Mouse (Mus musculus) stomach, postnatal 0 days (tissue): ENCODE data around the gene Hip1r. TPM values are rescaled to one million over a fixed set of nuclear protein-coding genes. Genes with fewer than 3 reads are reported as not detected.

ENCODE experiments used
- ATAC-seq: fragments of 200-750 bp; cut with Nextera tagmentation; 2 replicates; pipeline ENCODE4 v1.8.0; 2017; ENCODE audit not compliant: low FRiP score, low TSS enrichment
- DNase-seq: peaks from one replicate; pipeline ENCODE4 v3.0.0-alpha.2; 2016; ENCODE audit warnings: low spot score
- H3K27ac ChIP-seq: fragments of 300-500 bp; sonication (generic); replicated peaks from 2 replicates; pipeline ENCODE4 v1.5.1; 2014; ENCODE audit warnings: mild to moderate bottlenecking, control low read depth
- H3K27me3 ChIP-seq: fragments of 300-500 bp; sonication (generic); 2 replicates; pipeline ENCODE4 v1.6.1; 2014; ENCODE audit warnings: low read length; ENCODE audit not compliant: control insufficient read depth, insufficient read depth
- H3K36me3 ChIP-seq: fragments of 300-500 bp; sonication (generic); 2 replicates; pipeline ENCODE4 v1.6.1; 2014; ENCODE audit warnings: low read length, mixed read lengths; ENCODE audit not compliant: control insufficient read depth, insufficient read depth
- H3K4me1 ChIP-seq: fragments of 300-500 bp; sonication (generic); replicated peaks from 2 replicates; pipeline ENCODE4 v1.6.1; 2014; ENCODE audit warnings: antibody characterized with exemption; ENCODE audit not compliant: control insufficient read depth, insufficient read depth
- H3K4me2 ChIP-seq: fragments of 300-500 bp; sonication (generic); replicated peaks from 2 replicates; pipeline ENCODE4 v1.6.1; 2014; ENCODE audit warnings: low read depth, mild to moderate bottlenecking, control low read depth, moderate library complexity
- H3K4me3 ChIP-seq: fragments of 300-500 bp; sonication (generic); 2 replicates; pipeline ENCODE4 v1.5.1; 2014; ENCODE audit warnings: low read depth, low read length, control low read depth
- H3K9ac ChIP-seq: fragments of 300-500 bp; sonication (generic); 2 replicates; pipeline ENCODE4 v1.6.1; 2014; ENCODE audit warnings: mild to moderate bottlenecking, low read length, control low read depth, mixed read lengths
- H3K9me3 ChIP-seq: fragments of 300-500 bp; sonication (generic); 2 replicates; pipeline ENCODE4 v1.6.1; 2016; ENCODE audit warnings: low read length; ENCODE audit not compliant: control insufficient read depth
- CTCF ChIP-seq: IDR thresholded peaks from 2 replicates; pipeline ENCODE4 v1.5.1; 2016; ENCODE audit warnings: antibody characterized with exemption, low read depth, mild to moderate bottlenecking, moderate library complexity
- EP300 ChIP-seq: optimal IDR thresholded peaks from 2 replicates; pipeline ENCODE3; 2016; ENCODE audit warnings: antibody characterized with exemption
- WGBS: fragments of 180-500 bp; shearing (Covaris S2); extraction: QIAGEN DNeasy Blood & Tissue Kit; methylation state at CpG from one replicate; pipeline ENCODE4 v1.1.7; 2014; 5-methylcytosine and 5-hydroxymethylcytosine counted together
- polyA plus RNA-seq: library from polyadenylated mRNA; unstranded; fragments of >200 nt; fragmentation: Nextera tagmentation; extraction: Ambion mirVana; gene quantifications from 2 replicates; pipeline ENCODE4 v1.2.1, GENCODE M21; 2015

The Hip1r gene
- polyA plus RNA-seq, 1 experiment from 2014 or later: 31.2 TPM

- no peaks in the 10 kb centered on the region; the same call in 1 of the 2 replicates for H3K36me3 ChIP-seq
- H3K27me3 ChIP-seq: no peaks in the 10 kb centered on the region
- ATAC-seq: no peak
- no peak overlapping the region for H3K9ac ChIP-seq
- H3K9me3 ChIP-seq: no peaks in the 10 kb centered on the region
- H3K4me3 ChIP-seq: no peak overlapping the region
- peaks cover 3% of the 10 kb centered on the region; the same call in 1 of the 2 replicates for H3K4me1 ChIP-seq
- TF ChIP-seq CTCF (no peak), EP300 (no peak)
- WGBS: 95% methylated on average over 7 of the region's 7 CpGs
- no peak overlapping the region for H3K27ac ChIP-seq
- H3K4me2 ChIP-seq: no peak overlapping the region
- no peak for DNase-seq
These were observed 21.0 kb downstream of the Hip1r start for GRCm38 (mm10) chr5:123994468-123994867.

GRCm38 (mm10) chr5:123995388-123995787 lies 22.0 kb downstream of the Hip1r start:
- 65% methylated on average over 6 of the region's 6 CpGs for WGBS
- Histone ChIP-seq H3K27me3 (no peaks in the 10 kb centered on the region), H3K36me3 (peaks cover under 1% of the 10 kb centered on the region; the same call in 1 of the 2 replicates), H3K27ac (no peak overlapping the region), H3K4me3 (no peak overlapping the region), H3K9ac (no peak overlapping the region), H3K4me2 (no peak overlapping the region), H3K4me1 (peaks cover 3% of the 10 kb centered on the region; the same call in 1 of the 2 replicates), H3K9me3 (no peaks in the 10 kb centered on the region)
- ATAC-seq (peak; percentile 41), DNase-seq (peak; percentile 81)
- TF ChIP-seq EP300 (no peak), CTCF (no peak)

DNA sequence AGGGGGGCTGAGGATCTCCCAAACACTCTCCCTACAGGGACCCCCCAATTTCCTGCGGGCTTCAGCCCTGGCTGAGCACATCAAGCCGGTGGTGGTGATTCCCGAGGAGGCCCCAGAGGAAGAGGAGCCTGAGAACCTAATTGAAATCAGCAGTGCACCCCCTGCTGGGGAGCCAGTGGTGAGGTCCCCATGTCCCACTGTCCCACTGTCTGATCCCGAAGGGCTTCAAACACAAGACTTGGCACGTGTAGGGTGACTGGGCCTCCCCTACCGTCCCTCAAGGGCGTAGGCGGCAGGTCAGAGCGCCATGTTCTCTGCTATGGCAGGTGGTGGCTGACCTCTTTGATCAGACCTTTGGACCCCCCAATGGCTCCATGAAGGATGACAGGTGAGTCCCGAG lies 22.8 kb downstream of the Hip1r start:
- no peak for TF ChIP-seq EP300
- TF ChIP-seq CTCF: peak; percentile 35; the same call in 1 of the 2 replicates
- WGBS: 79% methylated on average over 10 of the region's 10 CpGs

GRCm38 (mm10) chr5:123996695-123997094 lies 23.3 kb downstream of the Hip1r start:
- no peak for DNase-seq

More for the DNA sequence above, 22.8 kb downstream of the Hip1r start:
- DNase-seq: no peak
- Histone ChIP-seq H3K27me3 (no peaks in the 10 kb centered on the region), H3K36me3 (peaks cover 2% of the 10 kb centered on the region; the same call in 1 of the 2 replicates), H3K4me2 (no peak overlapping the region), H3K9me3 (no peaks in the 10 kb centered on the region), H3K27ac (no peak overlapping the region), H3K4me1 (peaks cover 3% of the 10 kb centered on the region; the same call in 1 of the 2 replicates), H3K4me3 (no peak overlapping the region), H3K9ac (no peak overlapping the region; the same call in 1 of the 2 replicates)
- ATAC-seq: no peak

DNA sequence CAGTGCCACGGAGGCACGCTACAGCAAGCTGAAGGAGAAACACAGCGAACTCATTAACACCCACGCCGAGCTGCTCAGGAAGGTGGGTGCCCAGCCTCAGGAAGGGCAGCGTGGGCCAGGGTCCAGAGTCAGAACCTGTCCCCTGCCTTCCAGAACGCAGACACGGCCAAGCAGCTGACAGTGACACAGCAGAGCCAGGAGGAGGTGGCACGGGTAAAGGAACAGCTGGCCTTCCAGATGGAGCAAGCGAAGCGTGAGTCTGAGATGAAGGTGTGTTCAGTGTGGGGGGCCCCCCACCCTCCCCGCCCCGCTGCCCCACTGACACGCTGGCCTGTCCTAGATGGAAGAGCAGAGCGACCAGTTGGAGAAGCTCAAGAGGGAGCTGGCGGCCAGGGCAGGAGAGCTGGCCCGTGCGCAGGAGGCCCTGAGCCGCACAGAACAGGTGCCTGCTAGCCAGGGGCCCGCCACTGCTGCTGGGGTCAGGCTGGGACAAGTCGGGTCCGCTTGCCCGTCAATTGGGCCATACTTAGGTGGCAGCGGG lies 23.9 kb downstream of the Hip1r start:
- DNase-seq: no peak
- no peaks in the 10 kb centered on the region for H3K9me3 ChIP-seq
- H3K27me3 ChIP-seq: no peaks in the 10 kb centered on the region
- H3K36me3 ChIP-seq: peaks cover 4% of the 10 kb centered on the region; the same call in 1 of the 2 replicates
- no peak overlapping the region for H3K4me3 ChIP-seq
- peaks cover 3% of the 10 kb centered on the region; the same call in 1 of the 2 replicates for H3K4me1 ChIP-seq
- no peak overlapping the region for H3K27ac ChIP-seq
- no peak for TF ChIP-seq EP300
- ATAC-seq: no peak
- no peak overlapping the region for H3K9ac ChIP-seq
- H3K4me2 ChIP-seq: no peak overlapping the region
- WGBS: 84% methylated on average over 24 of the region's 24 CpGs

More at GRCm38 (mm10) chr5:123996695-123997094, 23.3 kb downstream of the Hip1r start:
- 84% methylated on average over 14 of the region's 14 CpGs for WGBS
- TF ChIP-seq EP300 (no peak), CTCF (0 out of 2 replicates have a peak, but pooled peaks have one; percentile 2)
- H3K4me3 ChIP-seq: no peak overlapping the region
- no peak overlapping the region for H3K27ac ChIP-seq
- H3K27me3 ChIP-seq: no peaks in the 10 kb centered on the region
- H3K9me3 ChIP-seq: no peaks in the 10 kb centered on the region
- H3K9ac ChIP-seq: no peak overlapping the region
- H3K4me2 ChIP-seq: no peak overlapping the region
- H3K36me3 ChIP-seq: peaks cover 3% of the 10 kb centered on the region; the same call in 1 of the 2 replicates
- H3K4me1 ChIP-seq: peaks cover 3% of the 10 kb centered on the region; the same call in 1 of the 2 replicates
- ATAC-seq: no peak

DNA sequence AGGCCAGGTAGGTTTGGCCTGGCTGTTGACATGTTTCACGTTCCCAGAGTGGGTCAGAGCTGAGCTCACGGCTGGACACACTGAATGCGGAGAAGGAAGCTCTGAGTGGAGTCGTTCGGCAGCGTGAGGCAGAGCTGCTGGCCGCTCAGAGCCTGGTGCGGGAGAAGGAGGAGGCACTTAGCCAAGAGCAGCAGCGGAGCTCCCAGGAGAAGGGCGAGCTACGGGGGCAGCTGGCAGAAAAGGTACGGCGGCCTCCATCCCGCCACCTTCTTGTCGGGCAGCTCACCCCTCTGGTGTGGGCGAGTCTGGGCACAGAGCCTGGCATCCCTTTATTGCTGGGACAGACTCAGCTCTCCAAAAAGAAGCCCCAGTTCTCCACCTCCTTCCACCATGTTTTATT lies 24.4 kb downstream of the Hip1r start:
- no peaks in the 10 kb centered on the region for H3K27me3 ChIP-seq
- no peak overlapping the region for H3K9ac ChIP-seq
- no peak for ATAC-seq
- H3K4me1 ChIP-seq: no peaks in the 10 kb centered on the region
- no peak overlapping the region for H3K27ac ChIP-seq
- 67% methylated on average over 16 of the region's 16 CpGs for WGBS
- no peak overlapping the region for H3K4me2 ChIP-seq
- no peaks in the 10 kb centered on the region for H3K9me3 ChIP-seq
- H3K4me3 ChIP-seq: no peak overlapping the region
- H3K36me3 ChIP-seq: peaks cover 4% of the 10 kb centered on the region; the same call in 1 of the 2 replicates
- TF ChIP-seq EP300 (no peak), CTCF (no peak)
- DNase-seq: no peak
